Mouse (Mus musculus) stomach, embryonic 14.5 days (tissue): Measurements from ENCODE around the gene Prap1. TPM values are rescaled to one million over a fixed set of nuclear protein-coding genes. Genes with fewer than 3 reads are reported as not detected.
A peak's percentile ranks its signal among the peaks of the same experiment; 100 is the strongest.

Source experiments
- ATAC-seq: fragments of 200-750 bp; cut with Nextera tagmentation; 2 replicates; pipeline ENCODE4 v1.8.0; 2017; ENCODE audit warnings: low read depth, moderate TSS enrichment; ENCODE audit not compliant: insufficient number of reproducible peaks, insufficient read depth, low FRiP score
- H3K27ac ChIP-seq: fragments of 300-500 bp; sonication (generic); 2 replicates; pipeline ENCODE4 v1.5.1; 2014; ENCODE audit warnings: mild to moderate bottlenecking, low read length, moderate library complexity, mixed read lengths
- H3K27me3 ChIP-seq: fragments of 300-500 bp; sonication (generic); 2 replicates; pipeline ENCODE4 v1.6.1; 2014; ENCODE audit warnings: low read length, control low read depth, mixed read lengths; ENCODE audit not compliant: control insufficient read depth, insufficient read depth
- H3K36me3 ChIP-seq: fragments of 300-500 bp; sonication (generic); 2 replicates; pipeline ENCODE4 v1.6.1; 2014; ENCODE audit warnings: mild to moderate bottlenecking, control low read depth, low read length, moderate library complexity, mixed read lengths; ENCODE audit not compliant: control insufficient read depth, insufficient read depth
- H3K4me1 ChIP-seq: fragments of 300-500 bp; sonication (generic); 2 replicates; pipeline ENCODE4 v1.6.1; 2014; ENCODE audit warnings: low read length, control low read depth, mixed read lengths; ENCODE audit not compliant: control insufficient read depth, insufficient read depth
- H3K4me2 ChIP-seq: fragments of 300-500 bp; sonication (generic); replicated peaks from 2 replicates; pipeline ENCODE4 v1.6.1; 2014; ENCODE audit warnings: low read depth, low read length, control low read depth
- H3K4me3 ChIP-seq: fragments of 300-500 bp; sonication (generic); 2 replicates; pipeline ENCODE4 v1.5.1; 2014; ENCODE audit warnings: low read depth, low read length, control low read depth
- H3K9ac ChIP-seq: fragments of 300-500 bp; sonication (generic); replicated peaks from 2 replicates; pipeline ENCODE4 v1.6.1; 2014; ENCODE audit warnings: low read depth, mild to moderate bottlenecking, control low read depth, low read length, moderate library complexity, mixed read lengths
- H3K9me3 ChIP-seq: fragments of 300-500 bp; sonication (generic); 2 replicates; pipeline ENCODE4 v1.6.1; 2016; ENCODE audit warnings: low read depth, low read length, control low read depth; ENCODE audit not compliant: control insufficient read depth
- WGBS: fragments of 180-500 bp; shearing (Covaris S2); extraction: QIAGEN DNeasy Blood & Tissue Kit; methylation state at CpG from one replicate; pipeline ENCODE4 v1.1.7; 2014; 5-methylcytosine and 5-hydroxymethylcytosine counted together
- polyA plus RNA-seq: library from polyadenylated mRNA; unstranded; fragments of >200 nt; fragmentation: Nextera tagmentation; extraction: Ambion mirVana; gene quantifications from 2 replicates; pipeline ENCODE4 v1.2.1, GENCODE M21; 2014

The Prap1 gene
- polyA plus RNA-seq, 1 experiment from 2014 or later, result 12.5 TPM

- ATAC-seq, result no peak
- H3K27me3 ChIP-seq, result peaks cover 12% of the 10 kb centered on the region
These were observed 15.5 kb upstream of the Prap1 start for GRCm38 (mm10) chr7:140077698-140078097.

GRCm38 (mm10) chr7:140078711-140079110 lies 14.5 kb upstream of the Prap1 start:
- Histone ChIP-seq H3K27ac (no peak overlapping the region), H3K4me3 (no peak overlapping the region), H3K9me3 (no peaks in the 10 kb centered on the region), H3K9ac (no peak overlapping the region), H3K4me1 (no peaks in the 10 kb centered on the region), H3K27me3 (peaks cover 12% of the 10 kb centered on the region), H3K4me2 (no peak overlapping the region), H3K36me3 (no peaks in the 10 kb centered on the region)
- ATAC-seq, result no peak
- 8% methylated on average over 5 of the region's 5 CpGs for WGBS

More at GRCm38 (mm10) chr7:140077698-140078097, 15.5 kb upstream of the Prap1 start:
- Histone ChIP-seq H3K4me2 (no peak overlapping the region), H3K4me1 (no peaks in the 10 kb centered on the region), H3K9ac (no peak overlapping the region), H3K4me3 (no peak overlapping the region), H3K9me3 (no peaks in the 10 kb centered on the region), H3K27ac (no peak overlapping the region), H3K36me3 (no peaks in the 10 kb centered on the region)
- 69% methylated on average over 6 of the region's 6 CpGs for WGBS

- Histone ChIP-seq H3K36me3 (no peaks in the 10 kb centered on the region), H3K9ac (no peak overlapping the region), H3K4me2 (peak overlapping the region; percentile 23), H3K4me3 (peak overlapping the region; percentile 11; the same call in 1 of the 2 replicates), H3K4me1 (no peaks in the 10 kb centered on the region), H3K27ac (no peak overlapping the region), H3K27me3 (peaks cover 12% of the 10 kb centered on the region), H3K9me3 (no peaks in the 10 kb centered on the region)
- no peak for ATAC-seq
- 3% methylated on average over 24 of the region's 24 CpGs for WGBS
These were observed 12.6 kb upstream of the Prap1 start for GRCm38 (mm10) chr7:140080503-140081156.

GRCm38 (mm10) chr7:140081408-140082241 lies 11.6 kb upstream of the Prap1 start:
- Histone ChIP-seq H3K9ac (no peak overlapping the region), H3K4me3 (no peak overlapping the region), H3K36me3 (no peaks in the 10 kb centered on the region), H3K4me1 (no peaks in the 10 kb centered on the region), H3K27ac (no peak overlapping the region), H3K27me3 (peaks cover 12% of the 10 kb centered on the region), H3K9me3 (no peaks in the 10 kb centered on the region), H3K4me2 (no peak overlapping the region)
- no peak for ATAC-seq
- 20% methylated on average over 20 of the region's 20 CpGs for WGBS

- H3K27me3 ChIP-seq, result peaks cover 12% of the 10 kb centered on the region
- H3K9me3 ChIP-seq, result no peaks in the 10 kb centered on the region
- peak; percentile 66; the same call in 1 of the 2 replicates for ATAC-seq
- H3K4me3 ChIP-seq, result no peak within 1 kb of the TSS
- H3K4me2 ChIP-seq, result no peak within 1 kb of the TSS
- no peaks in the 10 kb centered on the region for H3K4me1 ChIP-seq
- 7% methylated on average over 18 of the region's 18 CpGs for whole genome bisulfite sequencing
- no peaks in the 10 kb centered on the region for H3K36me3 ChIP-seq
- H3K9ac ChIP-seq, result no peak within 1 kb of the TSS
- no peak within 1 kb of the TSS for H3K27ac ChIP-seq
These were observed 10.9 kb upstream of the Prap1 start, which contains the start of gene Caly for GRCm38 (mm10) chr7:140082242-140082678. Gene Caly, minus strand, starts transcription at chr7:140082548.

GRCm38 (mm10) chr7:140090601-140091000 lies 2.6 kb upstream of the Prap1 start:
- Histone ChIP-seq H3K4me2 (no peak overlapping the region), H3K9me3 (no peaks in the 10 kb centered on the region), H3K4me1 (peaks cover 5% of the 10 kb centered on the region; the same call in 1 of the 2 replicates), H3K9ac (no peak overlapping the region), H3K27me3 (no peaks in the 10 kb centered on the region), H3K27ac (no peak overlapping the region), H3K4me3 (no peak overlapping the region), H3K36me3 (no peaks in the 10 kb centered on the region)
- ATAC-seq, result no peak
- 64% methylated on average over 10 of the region's 10 CpGs for WGBS

- Histone ChIP-seq H3K9me3 (no peaks in the 10 kb centered on the region), H3K4me2 (no peak overlapping the region), H3K4me3 (no peak overlapping the region), H3K4me1 (peaks cover 5% of the 10 kb centered on the region; the same call in 1 of the 2 replicates), H3K9ac (no peak overlapping the region), H3K27me3 (no peaks in the 10 kb centered on the region), H3K36me3 (no peaks in the 10 kb centered on the region), H3K27ac (no peak overlapping the region)
- 0 out of 2 replicates have a peak, but pooled peaks have one; percentile 19 for ATAC-seq
- WGBS, result 46% methylated on average over 5 of the region's 5 CpGs
These were observed 1.8 kb downstream of the Prap1 start for GRCm38 (mm10) chr7:140094954-140095353.

GRCm38 (mm10) chr7:140095556-140095955 lies 2.4 kb downstream of the Prap1 start:
- ATAC-seq, result no peak
- Histone ChIP-seq H3K4me2 (no peak overlapping the region), H3K36me3 (no peaks in the 10 kb centered on the region), H3K4me3 (no peak overlapping the region), H3K9me3 (no peaks in the 10 kb centered on the region), H3K4me1 (peaks cover 5% of the 10 kb centered on the region; the same call in 1 of the 2 replicates), H3K27me3 (no peaks in the 10 kb centered on the region), H3K27ac (no peak overlapping the region), H3K9ac (no peak overlapping the region)
- 29% methylated on average over 1 of the region's 1 CpGs for WGBS
